Mouse (Mus musculus): Measurements from ENCODE around the gene Dnm3.

The Dnm3 gene

DNA sequence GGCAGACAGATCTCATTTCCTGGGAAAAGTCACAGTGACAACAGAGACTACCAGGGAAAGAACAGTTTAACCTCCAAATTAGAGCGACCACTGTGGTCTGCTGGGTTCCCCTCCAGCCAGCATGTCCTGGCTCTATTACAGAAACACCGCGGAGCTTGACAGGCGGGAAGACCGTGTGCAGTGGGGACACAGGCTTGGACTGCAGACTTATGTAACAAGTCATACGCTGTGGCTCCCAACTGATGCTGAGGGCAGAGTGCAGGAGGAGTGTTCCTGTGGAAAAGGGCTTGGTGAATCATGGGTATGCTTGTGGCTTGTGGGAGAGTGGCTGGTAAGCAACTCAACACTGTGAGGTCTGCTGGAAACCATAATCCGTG, 368.4 kb downstream of the Dnm3 start:
- in situ Hi-C loops (cut with MboI; ENCODE audit: low pct_unique_long_range_greater_than_20kb in 1 of 2, low sequenced_read_pairs in 2 of 2, unreplicated experiment in 1 of 2) = no loop called here

DNA sequence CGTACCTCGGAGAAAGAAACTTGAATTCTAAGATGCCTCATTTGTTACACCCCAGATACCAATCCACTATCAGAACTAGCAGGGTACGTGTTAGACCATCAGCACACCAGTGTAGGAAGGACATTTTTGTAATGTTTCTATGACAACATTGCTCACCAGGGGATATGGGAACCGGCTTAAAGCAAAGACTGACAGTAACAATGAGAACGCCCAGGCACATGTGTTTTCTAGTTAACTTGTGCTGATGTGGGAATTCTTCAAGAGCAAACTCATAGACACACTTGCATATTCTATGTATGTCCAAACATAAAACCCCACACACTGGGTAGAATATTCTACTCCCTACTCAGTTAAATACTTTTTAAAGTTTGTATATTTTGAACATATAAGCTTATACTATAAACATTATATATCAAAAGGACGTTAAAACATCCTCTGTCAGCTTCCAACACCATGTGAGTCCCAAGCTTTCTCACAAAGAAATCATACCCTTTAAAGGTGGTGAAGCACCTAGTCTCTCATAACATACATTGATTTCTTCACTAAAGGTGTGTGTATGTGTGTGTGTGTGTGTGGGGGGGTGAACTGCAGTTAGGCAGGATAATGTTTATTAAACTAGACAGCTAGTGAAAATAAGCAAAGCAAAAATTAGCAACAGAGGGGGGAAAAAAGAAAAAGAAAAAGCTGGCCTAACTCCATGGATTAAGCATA, 369.0 kb downstream of the Dnm3 start:
- in situ Hi-C loops (cut with MboI; ENCODE audit: low pct_unique_long_range_greater_than_20kb in 1 of 2, low sequenced_read_pairs in 2 of 2, unreplicated experiment in 1 of 2) = no loop called here

DNA sequence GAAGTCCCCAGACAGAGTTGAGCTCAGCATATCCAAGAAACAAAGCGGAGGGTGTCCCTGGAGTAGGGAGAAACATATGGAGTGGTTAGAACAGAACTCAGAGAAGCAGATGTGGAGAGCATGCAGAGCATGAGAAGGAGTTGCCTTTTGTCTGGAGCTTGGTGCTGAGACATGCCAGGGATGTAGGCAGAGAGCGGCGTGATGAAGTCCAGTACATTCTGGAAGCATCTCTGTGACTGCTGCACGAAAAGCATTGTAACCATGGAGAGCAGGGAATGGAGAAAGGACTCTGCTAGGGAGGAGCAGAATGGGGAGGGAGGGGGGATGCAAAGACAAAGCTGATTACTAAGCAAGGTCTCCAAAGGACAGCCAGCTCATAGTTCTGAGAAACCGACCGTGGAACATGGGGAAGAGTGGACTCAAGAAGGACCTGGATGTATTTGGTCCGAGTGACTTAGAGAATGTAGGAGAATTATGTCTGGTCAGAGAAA, 369.6 kb downstream of the Dnm3 start:
- in situ Hi-C loops (cut with MboI; ENCODE audit: low pct_unique_long_range_greater_than_20kb in 1 of 2, low sequenced_read_pairs in 2 of 2, unreplicated experiment in 1 of 2) = no loop called here

DNA sequence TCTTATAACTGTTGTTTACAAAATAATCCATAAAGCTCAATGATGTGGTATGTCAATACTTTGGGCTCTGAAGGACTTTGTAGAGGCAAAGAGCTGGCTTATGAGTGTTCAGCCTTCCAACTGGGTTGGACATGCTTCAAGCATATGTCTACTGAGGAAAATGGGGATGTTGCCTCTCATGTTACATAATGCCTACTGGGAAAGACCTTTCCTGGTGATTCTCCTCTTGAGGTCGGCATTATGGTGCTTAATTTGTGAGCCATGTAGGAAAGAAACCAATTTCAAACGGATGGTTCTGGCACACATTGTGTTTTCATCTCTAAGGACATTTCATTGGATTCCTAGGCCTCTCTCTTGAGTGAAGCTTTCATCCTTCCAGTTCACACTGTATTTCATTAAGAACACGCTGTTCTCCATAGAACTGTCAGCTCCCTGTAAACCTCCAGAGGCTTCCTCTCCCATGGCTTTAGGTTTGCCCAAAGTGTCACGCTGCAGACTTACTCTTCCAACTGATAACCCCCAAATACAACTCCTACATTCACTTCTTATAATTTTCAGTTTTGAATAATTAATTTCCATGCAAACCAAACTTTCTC, 370.7 kb downstream of the Dnm3 start:
- in situ Hi-C loops (cut with MboI; ENCODE audit: low pct_unique_long_range_greater_than_20kb in 1 of 2, low sequenced_read_pairs in 2 of 2, unreplicated experiment in 1 of 2) = no loop called here

DNA sequence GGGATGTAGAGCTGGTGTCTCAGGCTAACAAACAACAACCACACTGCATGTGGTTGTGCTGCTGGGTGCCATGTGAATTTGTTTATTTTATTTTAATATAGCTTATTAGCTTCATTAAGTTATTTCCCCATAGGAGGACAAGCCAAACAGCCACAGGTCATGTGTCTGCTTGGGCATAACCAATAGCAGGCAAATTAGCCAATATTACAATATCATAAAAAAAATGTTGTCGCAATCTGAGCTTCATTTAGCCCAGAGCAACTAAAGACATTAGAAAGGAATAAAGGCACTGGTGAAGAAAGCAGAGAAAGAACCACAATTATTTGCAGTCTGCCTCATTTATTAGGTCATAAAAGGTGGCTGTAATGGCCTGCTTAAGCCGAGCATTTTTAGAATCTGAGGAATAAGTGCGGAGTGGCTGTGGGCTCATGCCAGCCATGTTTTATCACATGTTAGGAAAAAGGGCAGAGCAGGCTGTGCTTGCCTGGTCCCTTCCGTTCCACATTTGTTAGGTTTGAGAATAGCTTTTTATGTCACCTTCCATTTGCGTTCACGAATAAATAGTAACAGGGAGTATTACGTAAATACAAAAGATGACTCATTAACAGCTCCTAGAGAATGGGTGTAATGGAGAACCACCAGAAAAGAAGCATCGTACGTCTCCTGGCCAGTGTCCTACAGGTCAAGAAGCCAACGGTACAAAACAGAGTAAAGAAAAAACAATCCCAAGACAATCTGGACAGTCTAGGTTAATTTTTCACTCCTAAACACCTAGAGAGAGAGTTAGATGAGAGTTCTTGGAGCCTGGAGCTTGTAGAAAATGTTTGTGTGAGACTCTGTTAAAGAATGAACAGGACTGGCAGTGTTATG, 376.6 kb downstream of the Dnm3 start:
- in situ Hi-C loops (cut with MboI; ENCODE audit: low pct_unique_long_range_greater_than_20kb in 1 of 2, low sequenced_read_pairs in 2 of 2, unreplicated experiment in 1 of 2) = no loop called here

DNA sequence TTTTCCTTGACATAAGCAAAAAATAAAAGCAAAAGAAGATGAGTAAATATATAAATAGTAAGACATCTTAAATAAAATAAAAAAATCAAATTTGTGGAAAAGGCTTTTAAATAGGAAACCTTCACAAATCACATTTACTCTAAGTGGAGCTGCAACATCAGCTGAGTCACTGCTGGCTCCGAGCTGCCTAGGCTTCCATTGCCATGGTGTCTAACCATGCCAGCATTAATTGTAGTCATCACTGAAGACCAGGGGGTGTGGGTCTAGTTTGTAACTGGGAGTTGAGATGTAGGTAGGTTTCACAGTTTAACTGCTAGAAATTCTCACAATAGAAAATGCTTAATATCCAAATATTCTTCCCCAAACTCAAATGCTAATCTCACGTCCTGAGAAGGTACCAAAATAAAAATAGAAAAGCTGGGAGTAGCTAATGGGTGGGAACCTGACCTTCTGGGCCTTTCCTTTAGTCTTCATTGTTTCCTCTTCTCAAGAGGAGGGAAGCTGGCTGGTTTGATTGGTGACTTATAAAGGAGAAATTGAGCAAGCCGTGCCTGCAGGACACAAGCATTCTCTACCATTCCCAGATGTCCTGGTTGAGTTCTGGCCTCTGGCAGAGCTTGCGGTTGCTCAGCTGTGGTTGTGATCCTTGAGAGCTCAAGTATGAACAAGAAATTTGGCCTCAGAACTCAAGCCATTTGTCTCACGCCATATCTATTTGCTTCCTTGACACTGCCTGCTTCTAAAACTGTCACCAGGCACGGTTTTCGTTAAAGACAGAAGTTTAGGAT, 377.6 kb downstream of the Dnm3 start:
- in situ Hi-C loops (cut with MboI; ENCODE audit: low pct_unique_long_range_greater_than_20kb in 1 of 2, low sequenced_read_pairs in 2 of 2, unreplicated experiment in 1 of 2) = no loop called here

DNA sequence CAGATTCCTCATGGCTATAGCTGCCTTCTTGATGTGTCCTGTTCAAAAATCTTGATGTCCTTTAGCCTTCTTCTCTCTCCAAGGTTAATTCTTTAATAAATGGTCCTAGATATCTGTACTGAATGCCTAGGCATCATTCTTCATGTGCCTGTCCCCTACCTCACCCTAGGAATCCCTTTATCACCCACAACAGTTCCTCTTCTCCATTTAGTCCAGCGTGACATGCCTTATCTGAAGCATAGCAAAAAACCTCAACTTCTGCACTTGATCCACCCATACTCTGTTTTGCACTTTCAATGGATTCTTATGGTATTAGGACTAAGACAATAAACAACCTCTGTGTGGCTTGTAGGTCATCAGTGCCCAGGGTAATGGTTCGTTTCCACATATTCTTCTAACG, 378.6 kb downstream of the Dnm3 start:
- in situ Hi-C loops (cut with MboI; ENCODE audit: low pct_unique_long_range_greater_than_20kb in 1 of 2, low sequenced_read_pairs in 2 of 2, unreplicated experiment in 1 of 2) = no loop called here

DNA sequence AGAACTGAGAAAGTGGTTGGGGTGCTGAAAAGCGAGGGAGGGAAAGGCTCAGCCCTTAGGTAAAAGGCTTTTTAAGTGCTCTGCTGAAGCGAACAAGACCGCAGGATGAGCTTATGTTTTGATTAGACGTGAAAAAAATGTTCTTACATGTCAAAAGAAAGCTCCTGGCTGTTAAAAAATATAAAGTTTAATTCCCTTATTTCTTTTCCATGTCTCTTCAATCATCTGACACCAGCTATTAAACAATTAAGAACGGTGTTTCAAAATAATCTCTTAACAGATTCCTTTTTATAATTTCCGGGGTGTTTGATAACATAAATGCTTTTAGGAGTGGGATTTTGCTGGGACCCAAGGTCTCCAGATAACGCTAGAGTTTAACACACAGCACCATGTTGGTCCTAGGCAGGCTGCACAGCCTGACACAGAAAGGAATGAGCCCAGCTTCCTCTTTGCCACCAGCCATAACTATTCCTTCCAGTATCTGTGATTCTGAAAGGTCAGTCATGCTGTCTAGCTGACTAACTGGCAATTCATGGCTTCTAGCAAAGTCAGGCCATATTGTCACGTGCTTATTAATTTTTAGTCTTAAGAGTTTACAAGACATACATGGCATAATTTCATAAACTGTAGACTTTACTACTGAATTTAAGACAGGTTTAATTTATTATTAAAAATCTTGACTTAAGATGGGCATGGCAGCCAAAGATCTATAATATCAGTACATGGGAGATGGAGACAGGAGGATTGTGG, 383.1 kb downstream of the Dnm3 start:
- in situ Hi-C loops (cut with MboI; ENCODE audit: low pct_unique_long_range_greater_than_20kb in 1 of 2, low sequenced_read_pairs in 2 of 2, unreplicated experiment in 1 of 2) = no loop called here

DNA sequence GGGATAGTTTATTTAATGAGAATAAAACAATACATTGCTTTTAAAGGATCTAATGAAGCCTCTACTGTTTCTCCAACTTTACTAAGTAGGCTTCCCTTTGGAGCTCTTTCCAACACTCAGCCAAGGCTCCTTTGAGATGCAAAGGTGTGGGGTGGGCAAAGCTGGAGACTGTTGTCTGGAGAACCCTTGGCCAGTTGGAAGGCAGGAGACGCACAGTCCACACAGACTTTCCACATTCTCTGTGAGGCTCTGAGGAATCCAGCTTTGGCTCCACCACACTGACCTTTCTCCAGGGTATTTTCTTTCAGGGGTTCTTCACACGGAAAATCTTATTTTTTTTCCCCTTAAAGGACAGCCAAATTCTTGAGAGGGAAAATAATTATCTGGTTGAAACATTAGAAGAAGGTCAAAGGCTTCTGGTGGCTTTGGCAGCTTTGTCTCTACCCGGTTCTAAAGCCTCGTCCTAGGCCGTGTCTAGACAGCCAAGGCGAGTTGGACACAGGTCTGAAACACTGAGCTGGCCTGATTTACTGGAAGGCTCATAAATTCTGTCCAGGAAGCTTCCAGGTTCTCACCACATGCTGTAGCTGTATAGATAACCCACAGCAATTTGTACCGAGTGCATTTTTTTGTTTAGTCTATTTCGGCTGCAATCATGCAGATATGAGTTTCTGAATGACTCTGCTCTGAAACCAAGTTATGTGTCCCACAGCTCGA, 383.9 kb downstream of the Dnm3 start:
- in situ Hi-C loops (cut with MboI; ENCODE audit: low pct_unique_long_range_greater_than_20kb in 1 of 2, low sequenced_read_pairs in 2 of 2, unreplicated experiment in 1 of 2) = no loop called here

DNA sequence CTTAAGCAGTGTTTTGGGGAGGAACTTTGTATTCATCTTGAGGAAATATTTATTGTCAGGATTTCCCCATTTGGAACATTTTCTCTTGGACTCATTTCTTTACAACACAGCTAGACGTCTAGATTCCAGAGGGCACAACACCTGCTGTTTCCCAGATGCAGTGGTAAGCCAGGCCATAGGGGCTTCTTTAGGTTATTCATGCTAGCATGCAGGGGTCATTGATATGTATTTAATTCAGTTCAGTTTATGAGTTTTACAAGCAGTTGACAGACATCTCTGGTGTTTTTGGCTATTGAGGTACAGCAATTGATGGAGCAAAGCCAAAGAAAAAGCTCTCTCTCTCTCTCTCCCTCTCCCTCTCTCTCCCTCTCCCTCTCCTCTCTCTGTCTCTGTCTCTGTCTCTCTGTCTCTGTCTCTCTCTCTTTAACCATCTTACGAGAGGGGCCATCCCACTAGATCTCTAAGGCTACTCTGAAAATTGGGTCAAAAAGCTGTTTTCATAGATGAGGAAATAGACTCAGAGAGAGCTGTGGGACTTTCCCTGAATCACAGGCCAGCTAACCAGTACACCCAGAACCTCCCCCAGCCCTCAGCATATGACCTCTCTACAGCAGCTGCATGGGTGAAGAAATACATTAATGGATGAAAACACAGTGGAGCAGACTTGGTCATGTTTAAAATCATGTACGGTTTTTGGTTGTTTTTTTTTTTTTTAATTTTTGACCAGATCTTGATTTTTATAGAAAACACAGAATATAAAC, 384.8 kb downstream of the Dnm3 start:
- in situ Hi-C loops (cut with MboI; ENCODE audit: low pct_unique_long_range_greater_than_20kb in 1 of 2, low sequenced_read_pairs in 2 of 2, unreplicated experiment in 1 of 2) = no loop called here

DNA sequence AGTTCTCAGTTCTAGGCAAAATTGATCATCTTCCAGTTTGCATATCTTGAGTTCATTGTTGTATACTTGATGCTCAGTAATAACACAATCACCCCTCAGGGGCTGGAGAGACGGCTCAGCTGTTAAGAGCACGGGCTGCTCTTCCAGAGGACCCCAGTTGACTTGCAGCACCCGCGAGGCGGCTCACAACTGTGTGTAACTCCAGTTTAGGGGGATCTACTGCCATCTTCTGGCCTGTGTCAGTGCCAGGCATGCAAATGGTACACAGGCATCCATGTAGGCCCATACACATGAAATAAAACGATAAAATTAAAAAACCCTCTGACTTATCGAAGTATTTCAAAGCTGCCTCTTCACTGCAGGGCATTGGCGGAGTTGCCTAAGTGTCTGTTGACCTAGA, 385.4 kb downstream of the Dnm3 start:
- in situ Hi-C loops (cut with MboI; ENCODE audit: low pct_unique_long_range_greater_than_20kb in 1 of 2, low sequenced_read_pairs in 2 of 2, unreplicated experiment in 1 of 2) = no loop called here

DNA sequence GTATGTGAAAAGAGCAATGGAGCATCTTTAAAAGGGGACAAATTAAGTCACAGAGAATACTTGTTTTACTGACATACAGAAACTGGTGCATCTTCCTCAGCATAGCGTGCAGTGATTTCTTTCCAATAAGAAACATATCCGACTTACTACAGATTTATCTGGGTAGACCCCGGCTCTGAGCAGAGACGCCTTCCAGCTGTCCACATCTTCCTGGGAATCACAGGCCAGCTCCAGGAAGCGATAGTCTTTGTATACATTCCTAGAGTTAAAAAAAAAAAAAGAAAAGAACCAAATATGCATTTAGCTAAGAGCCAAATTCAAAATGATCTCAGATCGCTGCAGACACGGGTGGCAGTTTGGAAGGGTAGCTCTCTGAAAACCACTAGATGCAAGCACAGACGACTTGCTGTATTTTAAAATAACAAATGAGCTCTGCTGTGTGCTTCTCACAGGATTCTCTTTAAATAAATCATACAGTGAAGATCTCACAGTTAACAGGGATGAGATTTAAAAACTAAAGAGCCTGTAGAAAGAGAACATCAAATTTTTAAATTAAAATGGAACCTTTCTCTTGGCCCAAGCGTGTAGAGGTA, 393.9 kb downstream of the Dnm3 start:
- in situ Hi-C loops (cut with MboI; ENCODE audit: low pct_unique_long_range_greater_than_20kb in 1 of 2, low sequenced_read_pairs in 2 of 2, unreplicated experiment in 1 of 2) = no loop called here

DNA sequence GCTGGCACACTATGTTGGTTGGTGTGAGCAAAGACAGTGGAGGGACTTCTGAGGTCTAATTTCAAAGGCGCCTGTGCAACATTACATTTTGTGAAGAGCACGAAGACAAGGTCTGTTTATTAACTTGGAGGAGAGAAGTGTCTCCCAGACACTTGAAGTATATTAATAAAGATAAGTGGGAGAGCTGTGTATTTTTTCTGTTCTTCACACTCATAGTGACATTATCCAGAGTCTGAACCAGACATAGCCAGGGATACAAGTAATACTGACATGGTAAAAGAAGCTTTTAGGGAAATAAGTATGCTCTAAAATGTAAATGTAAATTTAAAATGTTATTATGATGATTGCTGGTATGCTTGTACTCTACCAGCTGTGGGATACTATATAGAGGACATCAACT, 394.5 kb downstream of the Dnm3 start:
- in situ Hi-C loops (cut with MboI; ENCODE audit: low pct_unique_long_range_greater_than_20kb in 1 of 2, low sequenced_read_pairs in 2 of 2, unreplicated experiment in 1 of 2) = no loop called here

DNA sequence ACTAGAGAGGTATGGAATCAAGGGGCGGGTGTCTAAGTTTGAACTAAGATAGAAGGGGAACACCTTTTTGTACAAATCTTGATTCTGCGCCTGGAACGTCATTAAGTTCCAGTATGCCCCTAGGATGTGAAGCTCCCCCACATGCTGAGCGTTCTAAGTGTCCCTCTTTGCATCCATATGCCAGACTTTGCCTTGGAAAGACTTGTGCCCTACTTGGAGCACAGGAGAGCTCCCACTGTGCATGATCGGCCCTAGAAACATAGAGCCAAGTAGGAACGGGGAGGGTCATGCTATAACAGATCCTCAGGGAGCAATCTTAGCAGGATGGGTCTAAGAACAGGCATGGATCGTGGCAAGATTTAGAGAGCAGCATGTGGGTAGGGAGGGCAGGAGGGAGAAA, 395.1 kb downstream of the Dnm3 start:
- in situ Hi-C loops (cut with MboI; ENCODE audit: low pct_unique_long_range_greater_than_20kb in 1 of 2, low sequenced_read_pairs in 2 of 2, unreplicated experiment in 1 of 2) = no loop called here

DNA sequence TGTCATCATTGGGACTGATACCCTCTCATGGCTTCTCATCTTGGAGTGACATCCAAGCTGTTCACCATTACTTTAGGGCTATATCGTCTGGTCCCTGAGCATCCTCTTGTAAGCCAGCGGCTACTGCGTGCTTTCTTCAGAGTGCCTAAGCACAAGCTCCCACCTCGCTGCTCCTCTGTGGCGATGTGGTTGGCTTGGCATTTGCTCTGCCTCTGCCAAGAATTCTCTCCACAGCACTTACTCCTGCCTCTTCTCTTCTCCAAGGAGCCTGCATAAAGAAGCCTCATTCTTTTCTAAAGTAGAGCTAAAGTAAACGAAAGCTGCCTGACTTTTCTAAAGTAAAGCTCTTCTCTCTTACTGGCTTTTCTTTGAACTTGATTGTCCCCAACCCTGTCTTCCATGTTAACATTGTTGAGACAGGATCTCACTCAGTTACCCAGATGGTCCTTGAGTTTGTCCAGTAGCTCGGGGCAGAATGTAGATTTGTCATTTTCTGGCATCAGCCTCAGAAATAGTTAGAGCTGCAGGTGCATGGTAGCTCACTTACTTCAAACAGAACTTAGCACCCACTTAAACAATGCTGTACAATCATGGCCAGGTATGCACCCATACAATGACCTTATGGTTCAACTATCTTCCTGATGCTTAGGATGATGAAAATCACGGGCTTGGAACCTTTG, 396.0 kb downstream of the Dnm3 start:
- in situ Hi-C loops (cut with MboI; ENCODE audit: low pct_unique_long_range_greater_than_20kb in 1 of 2, low sequenced_read_pairs in 2 of 2, unreplicated experiment in 1 of 2) = no loop called here

DNA sequence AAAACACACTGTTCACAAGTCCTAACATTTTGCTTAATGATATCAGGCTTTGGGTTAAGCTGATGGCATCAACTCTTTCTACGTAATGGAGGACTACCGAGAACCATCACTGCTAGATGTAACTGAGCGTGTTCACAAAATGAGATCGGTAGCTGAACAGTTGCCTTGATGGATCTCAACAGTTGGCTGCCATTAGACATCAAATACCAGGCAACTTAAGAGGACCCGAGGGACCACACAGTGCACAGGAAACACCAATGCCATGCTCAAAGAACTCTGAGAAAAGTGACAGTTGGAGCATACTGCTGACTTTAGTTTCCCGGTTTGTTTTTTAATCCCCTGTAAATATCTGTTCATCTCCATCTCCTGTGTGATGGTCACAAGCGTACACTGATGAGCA, 397.8 kb downstream of the Dnm3 start:
- in situ Hi-C loops (cut with MboI; ENCODE audit: low pct_unique_long_range_greater_than_20kb in 1 of 2, low sequenced_read_pairs in 2 of 2, unreplicated experiment in 1 of 2) = no loop called here
